Mouse (Mus musculus) thymus, postnatal 14 days (tissue): ENCODE data around the gene Gucy2e.
A peak's percentile ranks its signal among the peaks of the same experiment; 100 is the strongest.

Source experiments
- DNase-seq: peaks from one replicate; pipeline ENCODE4 v3.0.0; 2021

The Gucy2e gene

GRCm38 (mm10) chr11:69235285-69236060 lies 1.4 kb downstream of the Gucy2e start:
- DNase-seq = peak; percentile 66

GRCm38 (mm10) chr11:69233141-69233540 lies 3.7 kb downstream of the Gucy2e start:
- DNase-seq = no peak

GRCm38 (mm10) chr11:69230420-69230819 lies 6.4 kb downstream of the Gucy2e start:
- DNase-seq = no peak

- no peak for DNase-seq
Measured at GRCm38 (mm10) chr11:69225715-69226114, 11.1 kb downstream of the Gucy2e start.

- no peak for DNase-seq
Measured at GRCm38 (mm10) chr11:69223101-69223500, 13.7 kb downstream of the Gucy2e start.

- no peak for DNase-seq
Measured at GRCm38 (mm10) chr11:69221070-69221469, 15.8 kb downstream of the Gucy2e start.

- DNase-seq = no peak
Measured at GRCm38 (mm10) chr11:69218661-69219060, 18.2 kb downstream of the Gucy2e start.

GRCm38 (mm10) chr11:69217411-69217810 lies 19.4 kb downstream of the Gucy2e start:
- no peak for DNase-seq

- no peak for DNase-seq
Measured at GRCm38 (mm10) chr11:69211431-69211830, 25.4 kb downstream of the Gucy2e start.

GRCm38 (mm10) chr11:69202469-69203230 lies 34.2 kb downstream of the Gucy2e start:
- no peak for DNase-seq

- no peak for DNase-seq
Measured at GRCm38 (mm10) chr11:69200231-69200630, 36.6 kb downstream of the Gucy2e start.

GRCm38 (mm10) chr11:69199251-69199650 lies 37.6 kb downstream of the Gucy2e start:
- no peak for DNase-seq

- no peak for DNase-seq
Measured at GRCm38 (mm10) chr11:69197743-69198142, 39.1 kb downstream of the Gucy2e start, which contains the start of gene Alox8. Alox8 (minus strand) TSS chr11:69197843.

GRCm38 (mm10) chr11:69197194-69197593 lies 39.6 kb downstream of the Gucy2e start:
- peak; percentile 9 for DNase-seq

- peak; percentile 9 for DNase-seq
Measured at GRCm38 (mm10) chr11:69196766-69197165, 40.1 kb downstream of the Gucy2e start.

GRCm38 (mm10) chr11:69192840-69193239 lies 44.0 kb downstream of the Gucy2e start:
- peak; percentile 31 for DNase-seq

- no peak for DNase-seq
Measured at GRCm38 (mm10) chr11:69185936-69186335, 50.9 kb downstream of the Gucy2e start.

- no peak for DNase-seq
Measured at GRCm38 (mm10) chr11:69185031-69185430, 51.8 kb downstream of the Gucy2e start.

GRCm38 (mm10) chr11:69180120-69180519 lies 56.7 kb downstream of the Gucy2e start:
- peak; percentile 15 for DNase-seq

- no peak for DNase-seq
Measured at GRCm38 (mm10) chr11:69179512-69179911, 57.3 kb downstream of the Gucy2e start.

- no peak for DNase-seq
Measured at GRCm38 (mm10) chr11:69178525-69178924, 58.3 kb downstream of the Gucy2e start.

- DNase-seq = no peak
Measured at GRCm38 (mm10) chr11:69174722-69175121, 62.1 kb downstream of the Gucy2e start.

GRCm38 (mm10) chr11:69172606-69173005 lies 64.2 kb downstream of the Gucy2e start:
- DNase-seq = no peak

- DNase-seq = peak; percentile 44
Measured at GRCm38 (mm10) chr11:69171626-69172025, 65.2 kb downstream of the Gucy2e start.
